Mouse (Mus musculus): ENCODE data around the gene Gmds. TPM values are rescaled to one million over a fixed set of nuclear protein-coding genes. Genes with fewer than 3 reads are reported as not detected.

Gmds gene
- total and polyA plus RNA-seq, 2 experiments from 2014 or later = 13.7 to 31.9 TPM

DNA sequence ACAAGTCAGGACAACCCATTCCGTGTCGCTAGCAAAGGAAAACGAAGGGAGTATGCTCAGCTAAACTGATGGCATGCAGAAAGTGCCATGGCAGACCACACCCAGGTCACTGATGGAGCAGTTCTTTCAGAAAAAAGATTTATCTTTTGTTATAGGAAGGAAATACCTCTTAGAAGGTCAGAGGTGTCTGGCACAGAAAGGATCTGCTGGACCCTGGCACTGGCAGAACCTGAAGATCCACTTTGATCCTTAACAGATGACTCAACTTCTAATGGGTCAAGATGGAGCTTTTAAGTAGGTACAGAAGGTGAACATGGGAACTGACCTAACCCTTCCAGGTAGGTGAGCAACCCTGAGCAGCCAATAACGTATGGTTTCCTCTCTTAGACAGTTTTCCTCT is 502.7 kb downstream of the Gmds start:
- H3K9ac ChIP-seq (replicated peaks; ENCODE audit: low read length) = no peak overlapping the region
- H3K4me2 ChIP-seq (ENCODE audit: low read depth, low read length) = no peak overlapping the region
- no peak for ATAC-seq
- H3K36me3 ChIP-seq (ENCODE audit: insufficient read depth, low read length) = no peaks in the 10 kb centered on the region
- no peak overlapping the region for H3K4me3 ChIP-seq (ENCODE audit: low read length)
- 90% methylated on average over 4 of the region's 4 CpGs for WGBS
- H3K27me3 ChIP-seq (ENCODE audit: insufficient read depth, low read length) = no peaks in the 10 kb centered on the region
- no peaks in the 10 kb centered on the region for H3K9me3 ChIP-seq (ENCODE audit: low read length)
- no peak for DNase-seq (ENCODE audit: low spot score)
- no peak overlapping the region for H3K27ac ChIP-seq
- no peak for TF ChIP-seq CTCF (IDR thresholded peaks at IDR 0.05; ENCODE audit: low read depth)
- no peaks in the 10 kb centered on the region for H3K4me1 ChIP-seq (ENCODE audit: insufficient read depth, low read length)

DNA sequence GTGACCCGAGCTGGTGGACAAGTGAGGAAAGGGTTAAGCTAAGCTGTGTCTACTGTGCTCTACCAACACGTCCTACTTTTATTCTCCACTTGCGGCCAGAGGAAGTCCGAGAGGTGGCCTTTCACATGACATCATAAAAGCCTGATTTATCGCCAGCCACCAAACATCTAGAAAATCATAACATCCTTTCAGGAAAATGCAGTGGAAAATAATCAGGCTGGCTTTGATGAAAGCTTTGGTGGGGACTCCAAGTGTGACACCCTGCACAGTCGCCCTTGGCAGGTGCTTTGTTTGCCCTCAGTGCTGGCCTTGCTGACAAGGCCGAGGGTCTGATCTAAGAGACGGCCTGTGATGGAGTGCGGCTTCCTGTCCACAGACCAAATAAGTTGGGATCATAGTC is 508.2 kb downstream of the Gmds start:
- WGBS = 70% methylated on average over 9 of the region's 9 CpGs
- no peaks in the 10 kb centered on the region for H3K36me3 ChIP-seq (ENCODE audit: insufficient read depth, low read length)
- no peak overlapping the region for H3K4me3 ChIP-seq (ENCODE audit: low read length)
- no peak overlapping the region for H3K9ac ChIP-seq (replicated peaks; ENCODE audit: low read length)
- ATAC-seq (no peak), DNase-seq (ENCODE audit: low spot score) (no peak)
- TF ChIP-seq CTCF (IDR thresholded peaks at IDR 0.05; ENCODE audit: low read depth) = no peak
- H3K27ac ChIP-seq = no peak overlapping the region
- no peaks in the 10 kb centered on the region for H3K27me3 ChIP-seq (ENCODE audit: insufficient read depth, low read length)
- H3K4me2 ChIP-seq (ENCODE audit: low read depth, low read length) = no peak overlapping the region
- no peaks in the 10 kb centered on the region for H3K4me1 ChIP-seq (ENCODE audit: insufficient read depth, low read length)
- no peaks in the 10 kb centered on the region for H3K9me3 ChIP-seq (ENCODE audit: low read length)

- H3K9me3 ChIP-seq (ENCODE audit: low read length) = no peaks in the 10 kb centered on the region
- ATAC-seq = no peak
- H3K4me3 ChIP-seq (ENCODE audit: low read length) = no peak overlapping the region
- no peaks in the 10 kb centered on the region for H3K4me1 ChIP-seq (ENCODE audit: insufficient read depth, low read length)
- TF ChIP-seq CTCF (IDR thresholded peaks at IDR 0.05; ENCODE audit: low read depth) = no peak
- no peak overlapping the region for H3K9ac ChIP-seq (replicated peaks; ENCODE audit: low read length)
- no peaks in the 10 kb centered on the region for H3K36me3 ChIP-seq (ENCODE audit: insufficient read depth, low read length)
- no peaks in the 10 kb centered on the region for H3K27me3 ChIP-seq (ENCODE audit: insufficient read depth, low read length)
- no peak overlapping the region for H3K27ac ChIP-seq
- WGBS = 94% methylated on average over 4 of the region's 4 CpGs
- no peak overlapping the region for H3K4me2 ChIP-seq (ENCODE audit: low read depth, low read length)
- DNase-seq (ENCODE audit: low spot score) = no peak
Observed at GRCm38 (mm10) chr13:31828446-31828845, 510.1 kb downstream of the Gmds start.

DNA sequence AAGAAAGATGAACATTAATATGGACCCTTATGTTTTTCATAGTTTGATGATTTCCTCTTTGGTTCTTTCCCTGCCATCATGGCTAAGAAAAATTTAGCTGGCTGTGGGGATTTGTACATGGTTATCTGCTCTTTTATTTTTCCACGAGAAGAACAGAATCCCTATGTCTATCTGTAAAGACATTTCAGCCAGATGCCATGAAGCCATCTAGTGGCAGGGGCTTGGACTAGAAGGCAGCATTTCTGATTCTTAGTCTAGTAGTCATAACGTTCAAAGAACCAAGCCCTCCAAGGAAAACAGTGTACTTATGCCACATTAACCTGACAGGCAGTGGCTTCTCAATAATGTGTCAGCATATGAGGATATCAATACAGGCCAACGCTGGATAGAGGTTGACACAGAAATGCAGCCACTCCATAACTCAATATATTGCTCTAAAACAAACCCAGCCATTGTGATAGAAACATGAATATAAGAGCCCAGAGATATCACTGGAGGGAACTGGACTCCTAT is 510.7 kb downstream of the Gmds start:
- H3K27me3 ChIP-seq (ENCODE audit: insufficient read depth, low read length) = no peaks in the 10 kb centered on the region
- DNase-seq (ENCODE audit: low spot score) (no peak), ATAC-seq (no peak)
- no peak overlapping the region for H3K4me3 ChIP-seq (ENCODE audit: low read length)
- TF ChIP-seq CTCF (IDR thresholded peaks at IDR 0.05; ENCODE audit: low read depth) = peak; percentile 41
- no peak overlapping the region for H3K27ac ChIP-seq
- H3K36me3 ChIP-seq (ENCODE audit: insufficient read depth, low read length) = no peaks in the 10 kb centered on the region
- H3K4me2 ChIP-seq (ENCODE audit: low read depth, low read length) = no peak overlapping the region
- no peaks in the 10 kb centered on the region for H3K9me3 ChIP-seq (ENCODE audit: low read length)
- 52% methylated on average over 3 of the region's 3 CpGs for WGBS
- H3K4me1 ChIP-seq (ENCODE audit: insufficient read depth, low read length) = no peaks in the 10 kb centered on the region
- no peak overlapping the region for H3K9ac ChIP-seq (replicated peaks; ENCODE audit: low read length)

DNA sequence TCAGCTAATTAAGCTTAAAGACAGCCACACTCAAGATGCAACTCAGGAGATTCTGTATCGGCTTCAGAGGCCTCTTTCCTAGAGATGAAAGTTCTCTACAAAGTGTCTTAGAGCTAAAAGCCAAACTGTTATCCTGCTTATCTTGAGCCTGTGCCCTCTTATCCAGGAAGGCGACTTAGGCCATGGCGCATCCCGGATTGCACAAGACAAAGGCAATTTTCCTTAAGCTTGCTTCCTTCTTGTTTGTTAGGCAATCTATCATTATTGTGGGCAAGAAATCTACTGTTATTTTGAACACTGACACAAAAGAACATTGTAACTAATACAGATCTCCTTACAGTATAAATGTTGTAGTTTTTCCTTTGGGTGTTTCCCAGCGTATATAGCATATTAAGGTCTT is 511.4 kb downstream of the Gmds start:
- no peaks in the 10 kb centered on the region for H3K9me3 ChIP-seq (ENCODE audit: low read length)
- H3K27me3 ChIP-seq (ENCODE audit: insufficient read depth, low read length) = no peaks in the 10 kb centered on the region
- 85% methylated on average over 5 of the region's 5 CpGs for WGBS
- no peak overlapping the region for H3K27ac ChIP-seq
- no peak overlapping the region for H3K9ac ChIP-seq (replicated peaks; ENCODE audit: low read length)
- H3K4me2 ChIP-seq (ENCODE audit: low read depth, low read length) = no peak overlapping the region
- ATAC-seq (no peak), DNase-seq (ENCODE audit: low spot score) (no peak)
- H3K4me3 ChIP-seq (ENCODE audit: low read length) = no peak overlapping the region
- H3K36me3 ChIP-seq (ENCODE audit: insufficient read depth, low read length) = no peaks in the 10 kb centered on the region
- no peak for TF ChIP-seq CTCF (IDR thresholded peaks at IDR 0.05; ENCODE audit: low read depth)
- H3K4me1 ChIP-seq (ENCODE audit: insufficient read depth, low read length) = no peaks in the 10 kb centered on the region

DNA sequence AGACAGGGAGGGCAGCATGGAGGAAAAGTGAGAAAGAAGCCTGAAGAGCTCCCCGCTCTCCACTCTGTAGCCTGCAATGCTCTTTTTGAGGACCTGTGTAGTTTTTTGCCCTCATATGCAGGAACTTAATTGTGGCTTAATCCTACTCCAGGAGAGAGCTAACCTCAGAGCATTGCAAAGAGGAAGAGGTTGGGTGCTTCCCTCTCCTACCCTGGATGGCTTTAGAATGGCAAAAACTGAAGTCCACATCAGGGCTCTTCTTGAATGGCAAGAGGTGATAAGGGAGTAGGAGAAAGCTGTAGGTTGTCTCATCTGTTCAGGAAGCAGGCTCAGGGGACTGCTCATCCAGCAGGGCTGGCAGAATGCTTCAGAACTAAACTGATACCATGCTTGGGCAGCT is 513.4 kb downstream of the Gmds start:
- 93% methylated on average over 1 of the region's 1 CpGs for WGBS
- no peak for DNase-seq (ENCODE audit: low spot score)

DNA sequence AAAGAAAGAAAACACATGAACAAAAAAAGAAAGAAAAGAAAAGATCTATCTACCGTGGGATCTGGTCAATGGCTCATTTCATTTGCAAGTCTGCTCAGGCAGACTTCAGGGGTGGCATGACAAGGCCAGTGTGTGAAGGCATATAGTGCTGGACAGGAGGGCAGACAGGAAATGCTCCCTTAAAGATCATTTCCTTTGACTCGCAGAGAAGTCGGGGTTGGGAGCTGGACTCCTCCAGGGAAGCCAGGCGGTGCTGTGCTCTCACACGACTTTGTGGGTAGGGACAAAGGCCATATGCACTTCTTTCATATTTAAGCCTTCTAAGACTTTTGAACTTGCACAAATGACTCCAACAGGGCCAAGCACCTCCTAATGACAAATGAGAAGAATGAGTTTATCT is 515.2 kb downstream of the Gmds start:
- H3K4me3 ChIP-seq (ENCODE audit: low read length) = no peak overlapping the region
- TF ChIP-seq CTCF (IDR thresholded peaks at IDR 0.05; ENCODE audit: low read depth) = no peak
- no peak overlapping the region for H3K27ac ChIP-seq
- no peaks in the 10 kb centered on the region for H3K9me3 ChIP-seq (ENCODE audit: low read length)
- peaks cover 18% of the 10 kb centered on the region; the same call in 1 of the 2 replicates for H3K27me3 ChIP-seq (ENCODE audit: insufficient read depth, low read length)
- no peak for ATAC-seq
- no peak for DNase-seq (ENCODE audit: low spot score)
- WGBS = 29% methylated on average over 5 of the region's 5 CpGs
- H3K4me2 ChIP-seq (ENCODE audit: low read depth, low read length) = no peak overlapping the region
- H3K36me3 ChIP-seq (ENCODE audit: insufficient read depth, low read length) = no peaks in the 10 kb centered on the region
- 0 out of 2 replicates have a peak, but pooled peaks cover 4% of the 10 kb centered on the region for H3K4me1 ChIP-seq (ENCODE audit: insufficient read depth, low read length)
- no peak overlapping the region for H3K9ac ChIP-seq (replicated peaks; ENCODE audit: low read length)

More for the DNA sequence above, 513.4 kb downstream of the Gmds start:
- Histone ChIP-seq H3K4me2 (ENCODE audit: low read depth, low read length) (no peak overlapping the region), H3K36me3 (ENCODE audit: insufficient read depth, low read length) (no peaks in the 10 kb centered on the region), H3K4me3 (ENCODE audit: low read length) (no peak overlapping the region), H3K27me3 (ENCODE audit: insufficient read depth, low read length) (0 out of 2 replicates have a peak, but pooled peaks cover 4% of the 10 kb centered on the region), H3K27ac (no peak overlapping the region), H3K4me1 (ENCODE audit: insufficient read depth, low read length) (no peaks in the 10 kb centered on the region), H3K9ac (replicated peaks; ENCODE audit: low read length) (no peak overlapping the region), H3K9me3 (ENCODE audit: low read length) (no peaks in the 10 kb centered on the region)
- no peak for ATAC-seq
- TF ChIP-seq CTCF (IDR thresholded peaks at IDR 0.05; ENCODE audit: low read depth) = no peak
